Mouse (Mus musculus) bone marrow, adult 2 months (tissue): ENCODE measurements around the gene Plekhg1. TPM values are rescaled to one million over a fixed set of nuclear protein-coding genes. Genes with fewer than 3 reads are reported as not detected.

Experiments used
- H3K27ac ChIP-seq: fragments of 200-500 bp; 2 replicates; pipeline ENCODE4 v1.5.1; 2012; ENCODE audit warnings: low read depth, mild to moderate bottlenecking, control low read depth, inconsistent platforms, low read length; ENCODE audit not compliant: control insufficient read depth, poor library complexity, insufficient read depth
- H3K4me1 ChIP-seq: fragments of 200-500 bp; 2 replicates; pipeline ENCODE4 v1.6.1; 2011; ENCODE audit warnings: low read length; ENCODE audit not compliant: control insufficient read depth, insufficient read depth
- H3K4me3 ChIP-seq: fragments of 200-500 bp; replicated peaks from 2 replicates; pipeline ENCODE3; 2011; ENCODE audit warnings: mild to moderate bottlenecking, low read depth, low read length, control low read depth; ENCODE audit not compliant: control insufficient read depth
- CTCF ChIP-seq: fragments of 200-500 bp; IDR thresholded peaks from 2 replicates; pipeline ENCODE4 v1.5.1; 2011; ENCODE audit warnings: low read length, control low read depth; ENCODE audit not compliant: control insufficient read depth, insufficient read depth
- POLR2A ChIP-seq: fragments of 200-500 bp; IDR thresholded peaks from 2 replicates; pipeline ENCODE4 v1.6.1; 2011; ENCODE audit warnings: low read depth, mild to moderate bottlenecking, control low read depth, low read length, borderline replicate concordance; ENCODE audit not compliant: control insufficient read depth
- WGBS: fragments of 180-500 bp; shearing (Covaris S2); methylation state at CpG from one replicate; pipeline ENCODE4 v1.1.7; 2018; 5-methylcytosine and 5-hydroxymethylcytosine counted together
- polyA plus RNA-seq: library from polyadenylated mRNA; stranded (reverse); fragments of >200 nt; gene quantifications from 2 replicates; pipeline ENCODE4 v1.2.4, GENCODE M21; 2011; ENCODE audit warnings: low replicate concordance; ENCODE audit not compliant: missing spikeins, insufficient read depth, insufficient read length

The Plekhg1 gene
- polyA plus RNA-seq, 1 experiment, result 4.6 TPM

DNA sequence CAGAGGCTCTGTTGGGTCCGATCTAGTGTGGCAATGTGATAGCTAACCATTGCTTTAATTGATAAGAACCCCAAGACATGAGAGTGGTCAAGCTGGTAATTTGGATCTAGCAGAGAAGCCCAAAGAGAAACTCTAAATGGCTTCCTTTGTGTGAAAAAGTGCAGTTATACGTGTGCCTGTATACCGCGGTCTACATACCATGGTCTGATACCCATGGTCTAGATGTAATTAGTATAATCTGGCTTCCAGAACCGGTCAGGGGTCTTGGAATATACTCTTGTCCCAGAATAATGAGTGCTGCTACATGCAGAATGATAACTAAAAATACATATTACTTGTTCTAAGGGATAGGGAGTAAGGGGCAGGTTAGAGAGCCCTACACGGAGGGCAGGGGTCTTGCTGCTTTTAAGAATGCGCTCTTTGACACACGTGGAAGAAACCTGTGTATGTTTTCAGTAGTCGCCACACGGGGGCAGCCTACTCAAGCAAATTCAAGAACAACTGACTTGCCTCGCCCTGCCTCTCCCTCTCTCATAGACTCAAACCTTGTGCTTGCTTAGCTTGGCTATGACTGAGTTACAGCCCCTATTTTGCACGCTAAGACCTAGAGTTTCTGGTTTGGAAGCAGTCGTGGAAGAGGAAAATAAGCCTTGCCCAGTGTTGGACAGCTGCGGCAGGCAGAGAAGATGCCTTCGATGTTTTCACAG, 256.2 kb downstream of the Plekhg1 start:
- H3K27ac ChIP-seq, result no peak overlapping the region
- 50% methylated on average over 15 of the region's 15 CpGs for WGBS
- no peak overlapping the region for H3K4me3 ChIP-seq
- peak; percentile 80 for TF ChIP-seq CTCF
- no peak for TF ChIP-seq POLR2A
- peaks cover 1% of the 10 kb centered on the region; the same call in 1 of the 2 replicates for H3K4me1 ChIP-seq

DNA sequence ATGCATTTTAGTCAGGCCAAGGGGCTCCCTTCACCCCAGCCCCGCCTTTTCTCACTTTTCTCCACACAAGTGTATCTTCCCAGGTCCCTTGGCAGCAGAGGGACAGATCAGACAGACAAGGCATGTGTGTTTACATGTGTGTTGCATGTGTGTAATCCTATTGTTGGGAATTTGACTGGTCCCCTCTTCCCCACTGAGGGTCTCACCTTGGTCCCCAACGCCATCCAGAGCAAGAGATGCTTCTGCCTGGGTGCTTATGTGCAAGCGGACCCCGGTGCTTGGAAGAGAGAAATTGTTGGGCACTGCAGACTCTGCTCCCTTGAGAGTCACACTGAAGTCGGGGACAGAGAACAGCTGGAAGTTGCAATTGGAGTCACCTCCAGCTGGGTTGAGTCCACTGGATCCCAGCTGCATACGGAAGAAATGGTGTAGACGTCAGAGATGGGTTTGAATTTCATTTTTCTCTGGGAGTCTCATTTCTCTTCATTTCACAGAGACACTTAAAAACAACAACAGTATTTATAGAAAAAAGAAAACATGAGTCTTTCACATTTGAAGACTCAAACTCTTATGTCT, 257.8 kb downstream of the Plekhg1 start:
- Histone ChIP-seq H3K4me3 (no peak overlapping the region), H3K4me1 (peaks cover 1% of the 10 kb centered on the region; the same call in 1 of the 2 replicates), H3K27ac (no peak overlapping the region)
- WGBS, result 92% methylated on average over 7 of the region's 7 CpGs
- TF ChIP-seq POLR2A (no peak), CTCF (no peak)

DNA sequence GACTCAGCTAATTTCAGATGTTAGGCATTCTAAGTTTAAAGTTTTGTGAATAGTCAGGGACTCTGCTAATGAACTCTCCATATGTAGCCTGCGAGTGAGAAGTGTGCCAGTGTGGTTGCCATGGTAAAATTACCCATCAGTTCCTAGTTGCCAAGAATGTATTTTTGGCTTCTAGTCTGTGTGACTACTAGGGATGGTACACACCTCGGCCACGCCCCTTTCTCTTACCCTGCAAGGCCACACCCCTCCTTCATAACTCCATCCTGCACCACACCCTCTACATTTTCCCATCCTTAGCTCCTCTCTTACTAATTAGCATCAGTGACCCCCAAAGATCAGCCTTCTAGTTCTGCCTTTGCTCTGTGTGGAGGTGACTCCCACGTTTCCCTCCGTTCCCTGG, 262.5 kb downstream of the Plekhg1 start:
- TF ChIP-seq POLR2A (no peak), CTCF (no peak)
- WGBS, result 83% methylated on average over 5 of the region's 5 CpGs
- Histone ChIP-seq H3K4me3 (no peak overlapping the region), H3K27ac (no peak overlapping the region), H3K4me1 (no peaks in the 10 kb centered on the region)

DNA sequence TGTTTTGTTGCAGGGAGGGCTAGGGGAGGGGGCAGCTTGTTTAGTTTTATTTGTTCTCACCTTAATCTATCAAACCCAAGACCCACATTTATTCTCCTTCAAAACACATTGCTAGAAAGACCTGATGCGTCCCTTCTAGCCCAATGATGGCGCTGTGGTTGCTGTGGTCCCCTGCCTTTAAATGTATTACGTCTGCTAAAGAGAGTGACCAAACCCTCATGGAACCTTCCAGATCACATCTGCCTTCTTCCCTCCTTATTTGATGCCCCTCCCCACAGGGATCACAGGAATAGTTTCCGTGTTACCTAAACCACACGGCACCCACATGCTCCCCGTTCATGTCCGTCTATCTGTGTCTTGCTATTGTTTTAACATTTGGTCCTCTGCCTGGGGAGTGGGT, 265.0 kb downstream of the Plekhg1 start:
- Histone ChIP-seq H3K4me1 (no peaks in the 10 kb centered on the region), H3K27ac (no peak overlapping the region), H3K4me3 (no peak overlapping the region)
- TF ChIP-seq POLR2A, result no peak
- TF ChIP-seq CTCF, result no peak
- 88% methylated on average over 7 of the region's 7 CpGs for WGBS

DNA sequence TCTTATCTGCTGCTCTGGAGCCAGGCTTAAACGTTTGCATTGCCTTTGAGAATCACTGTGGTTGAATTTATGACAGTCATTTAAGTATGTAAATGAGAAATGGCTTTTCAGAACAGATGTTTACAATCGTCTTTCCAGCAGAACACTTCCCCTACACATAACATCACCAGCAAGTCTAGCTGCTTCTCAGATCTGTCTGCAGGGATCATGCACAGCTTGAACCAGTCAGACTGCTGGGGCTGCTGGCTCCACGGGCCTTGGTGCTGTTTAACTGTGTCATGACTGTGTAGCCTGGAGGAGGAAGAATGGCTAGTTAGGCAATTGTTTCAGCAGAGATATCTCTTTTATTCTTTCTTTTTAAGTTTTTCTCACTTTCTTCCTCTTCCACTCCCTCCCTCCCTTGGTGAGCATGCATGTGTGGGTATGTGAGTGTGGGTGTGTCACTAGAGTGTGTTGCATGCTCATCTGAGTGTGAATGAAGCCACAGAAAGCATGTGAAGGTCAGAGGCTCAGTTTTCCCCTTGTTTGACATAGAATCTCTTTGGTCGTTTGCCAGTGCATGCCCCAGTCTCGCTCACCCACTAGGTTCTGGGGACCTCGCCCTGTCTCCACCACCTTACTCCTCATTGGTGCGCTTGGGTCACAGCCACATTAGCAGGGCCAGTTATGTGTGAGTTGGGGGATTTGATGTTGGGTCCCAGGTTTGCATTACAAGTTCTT, 266.3 kb downstream of the Plekhg1 start:
- H3K27ac ChIP-seq, result no peak overlapping the region
- no peaks in the 10 kb centered on the region for H3K4me1 ChIP-seq
- 67% methylated on average over 7 of the region's 7 CpGs for WGBS
- TF ChIP-seq POLR2A (no peak), CTCF (no peak)
- H3K4me3 ChIP-seq, result no peak overlapping the region

Other genes with a start within 250 kb of the Plekhg1 start
- gene Iyd, start 200.1 kb upstream of the Plekhg1 start, polyA plus RNA-seq, result not detected in 2 replicates
- gene Mthfd1l, start 232.8 kb downstream of the Plekhg1 start, polyA plus RNA-seq, result 14.6 and 15.5 TPM in 2 replicates